Mouse (Mus musculus) heart, embryonic 14.5 days (tissue): ENCODE data around the gene M1ap. TPM values are rescaled to one million over a fixed set of nuclear protein-coding genes. Genes with fewer than 3 reads are reported as not detected.

ENCODE experiments used
- ATAC-seq: fragments of 200-750 bp; cut with Nextera tagmentation; 2 replicates; pipeline ENCODE4 v1.8.0; 2017; ENCODE audit warnings: low read depth, moderate TSS enrichment; ENCODE audit not compliant: insufficient number of reproducible peaks, insufficient read depth, low FRiP score
- H3K27ac ChIP-seq, 2 experiments: fragments of 200-500 bp in 1 of 2; fragments of 300-500 bp in 1 of 2; sonication (generic) in 1 of 2; replicated peaks in 1 of 2; 2 replicates each; pipeline ENCODE4 v1.5.1; 2012 to 2014; ENCODE audit warnings: low read depth in 2 of 2, low read length in 2 of 2, control low read depth in 1 of 2, mild to moderate bottlenecking in 1 of 2, mixed read lengths in 1 of 2; ENCODE audit not compliant: control insufficient read depth in 1 of 2, insufficient read depth in 1 of 2
- H3K27me3 ChIP-seq: fragments of 300-500 bp; sonication (generic); 2 replicates; pipeline ENCODE4 v1.6.1; 2014; ENCODE audit warnings: mild to moderate bottlenecking, low read length, control low read depth; ENCODE audit not compliant: control insufficient read depth, insufficient read depth
- H3K36me3 ChIP-seq: fragments of 300-500 bp; sonication (generic); 2 replicates; pipeline ENCODE4 v1.6.1; 2014; ENCODE audit warnings: mild to moderate bottlenecking, control low read depth, low read length, mixed read lengths; ENCODE audit not compliant: control insufficient read depth, insufficient read depth
- H3K4me1 ChIP-seq, 2 experiments: fragments of 200-500 bp in 1 of 2; fragments of 300-500 bp in 1 of 2; sonication (generic) in 1 of 2; 2 replicates each; pipeline ENCODE4 v1.6.1; 2012 to 2014; ENCODE audit warnings: low read length in 2 of 2, control low read depth in 1 of 2, mixed read lengths in 1 of 2; ENCODE audit not compliant: control insufficient read depth in 2 of 2, insufficient read depth in 2 of 2
- H3K4me2 ChIP-seq: fragments of 300-500 bp; sonication (generic); 2 replicates; pipeline ENCODE4 v1.6.1; 2014; ENCODE audit warnings: mild to moderate bottlenecking, low read length
- H3K4me3 ChIP-seq, 2 experiments: fragments of 200-500 bp in 1 of 2; fragments of 300-500 bp in 1 of 2; sonication (generic) in 1 of 2; 2 replicates each; pipeline ENCODE4 v1.5.1; 2012 to 2014; ENCODE audit warnings: low read length in 2 of 2, mild to moderate bottlenecking in 2 of 2, control low read depth in 1 of 2, low read depth in 1 of 2, moderate library complexity in 1 of 2; ENCODE audit not compliant: control insufficient read depth in 1 of 2, insufficient read depth in 1 of 2
- H3K9ac ChIP-seq: fragments of 300-500 bp; sonication (generic); 2 replicates; pipeline ENCODE4 v1.6.1; 2014; ENCODE audit warnings: mild to moderate bottlenecking, low read length
- H3K9me3 ChIP-seq: fragments of 300-500 bp; sonication (generic); 2 replicates; pipeline ENCODE4 v1.6.1; 2016; ENCODE audit warnings: low read length, control low read depth; ENCODE audit not compliant: control insufficient read depth
- WGBS: fragments of 180-500 bp; shearing (Covaris S2); extraction: QIAGEN DNeasy Blood & Tissue Kit; methylation state at CpG from one replicate; pipeline ENCODE4 v1.1.7; 2014; 5-methylcytosine and 5-hydroxymethylcytosine counted together
- polyA plus RNA-seq: library from polyadenylated mRNA; unstranded; fragments of >200 nt; fragmentation: Nextera tagmentation; extraction: Ambion mirVana; gene quantifications from 2 replicates; pipeline ENCODE4 v1.2.1, GENCODE M21; 2014

Gene M1ap
- polyA plus RNA-seq, 1 experiment from 2014 or later = 0.35 TPM

- Histone ChIP-seq H3K27ac (no peak overlapping the region), H3K9me3 (no peaks in the 10 kb centered on the region), H3K4me2 (no peak overlapping the region), H3K27me3 (no peaks in the 10 kb centered on the region), H3K9ac (no peak overlapping the region), H3K4me1 (peaks cover 10 to 14% of the 10 kb centered on the region in 2 experiments), H3K36me3 (no peaks in the 10 kb centered on the region), H3K4me3 (no peak overlapping the region)
- ATAC-seq = no peak
- 94% methylated on average over 1 of the region's 1 CpGs for WGBS
These were observed 56.4 kb downstream of the M1ap start for GRCm38 (mm10) chr6:83003082-83003481.

- 89% methylated on average over 5 of the region's 5 CpGs for WGBS
- H3K9me3 ChIP-seq = no peaks in the 10 kb centered on the region
- ATAC-seq = no peak
These were observed 57.1 kb downstream of the M1ap start for GRCm38 (mm10) chr6:83003850-83004249.

GRCm38 (mm10) chr6:83004309-83004708, 57.6 kb downstream of the M1ap start:
- H3K4me3 ChIP-seq = no peak overlapping the region
- H3K4me1 ChIP-seq = peaks cover 10 to 14% of the 10 kb centered on the region in 2 experiments
- H3K4me2 ChIP-seq = peak overlapping the region; percentile 27
- WGBS = 69% methylated on average over 2 of the region's 2 CpGs
- peak overlapping the region; percentile 13 to 67 for H3K27ac ChIP-seq
- no peaks in the 10 kb centered on the region for H3K9me3 ChIP-seq
- no peaks in the 10 kb centered on the region for H3K36me3 ChIP-seq
- no peaks in the 10 kb centered on the region for H3K27me3 ChIP-seq
- ATAC-seq = no peak
- peak overlapping the region; percentile 32; the same call in 1 of the 2 replicates for H3K9ac ChIP-seq

More at GRCm38 (mm10) chr6:83003850-83004249, 57.1 kb downstream of the M1ap start:
- Histone ChIP-seq H3K9ac (no peak overlapping the region), H3K4me3 (no peak overlapping the region), H3K4me2 (no peak overlapping the region), H3K27me3 (no peaks in the 10 kb centered on the region), H3K27ac (peak overlapping the region in 1 of 2 experiments; percentile 67; a peak in 1 of 4 replicates), H3K4me1 (peaks cover 10 to 14% of the 10 kb centered on the region in 2 experiments), H3K36me3 (no peaks in the 10 kb centered on the region)

GRCm38 (mm10) chr6:83004872-83005271, 58.2 kb downstream of the M1ap start:
- Histone ChIP-seq H3K36me3 (no peaks in the 10 kb centered on the region), H3K27me3 (no peaks in the 10 kb centered on the region), H3K4me3 (no peak overlapping the region), H3K4me1 (peaks cover 10 to 15% of the 10 kb centered on the region in 2 experiments), H3K27ac (peak overlapping the region; percentile 13 to 67), H3K9ac (peak overlapping the region; percentile 32; the same call in 1 of the 2 replicates), H3K9me3 (no peaks in the 10 kb centered on the region), H3K4me2 (peak overlapping the region; percentile 27)
- peak; percentile 82 for ATAC-seq
- 17% methylated on average over 7 of the region's 7 CpGs for WGBS

GRCm38 (mm10) chr6:83005444-83006011, 58.8 kb downstream of the M1ap start:
- ATAC-seq = no peak
- Histone ChIP-seq H3K27me3 (no peaks in the 10 kb centered on the region), H3K4me2 (no peak overlapping the region), H3K4me1 (peaks cover 13 to 17% of the 10 kb centered on the region in 2 experiments), H3K27ac (0 out of 4 replicates have a peak overlapping the region, but pooled peaks of 1 of the 2 experiments have one; percentile 13), H3K9ac (no peak overlapping the region), H3K4me3 (no peak overlapping the region), H3K9me3 (no peaks in the 10 kb centered on the region), H3K36me3 (no peaks in the 10 kb centered on the region)
- WGBS = 84% methylated on average over 10 of the region's 10 CpGs

- Histone ChIP-seq H3K36me3 (no peaks in the 10 kb centered on the region), H3K4me1 (peaks cover 13 to 17% of the 10 kb centered on the region in 2 experiments), H3K27ac (no peak overlapping the region), H3K4me3 (no peak overlapping the region), H3K9ac (no peak overlapping the region), H3K27me3 (no peaks in the 10 kb centered on the region), H3K9me3 (no peaks in the 10 kb centered on the region), H3K4me2 (no peak overlapping the region)
- no peak for ATAC-seq
- WGBS = 89% methylated on average over 6 of the region's 6 CpGs
These were observed 59.4 kb downstream of the M1ap start for GRCm38 (mm10) chr6:83006114-83006513.

- ATAC-seq = no peak
- no peaks in the 10 kb centered on the region for H3K9me3 ChIP-seq
- H3K4me3 ChIP-seq = no peak overlapping the region
- no peak overlapping the region for H3K9ac ChIP-seq
- H3K4me2 ChIP-seq = no peak overlapping the region
- no peaks in the 10 kb centered on the region for H3K27me3 ChIP-seq
- no peak overlapping the region for H3K27ac ChIP-seq
- no peaks in the 10 kb centered on the region for H3K36me3 ChIP-seq
- peaks cover 13 to 17% of the 10 kb centered on the region in 2 experiments for H3K4me1 ChIP-seq
- WGBS = 64% methylated on average over 3 of the region's 3 CpGs
These were observed 62.0 kb downstream of the M1ap start for GRCm38 (mm10) chr6:83008659-83009058.
